Mouse (Mus musculus): ENCODE data around the gene Gemin5. TPM values are rescaled to one million over a fixed set of nuclear protein-coding genes. Genes with fewer than 3 reads are reported as not detected.

The Gemin5 gene
- total RNA-seq, 2 experiments from 2014 or later, result 21.1 to 32.0 TPM

Other genes with a start within 250 kb of the Gemin5 start
- 100 to 1,000 TPM; 102 to 112 TPM for gene Larp1, start 159.5 kb downstream of the Gemin5 start, total RNA-seq (2021)
- 1 to 10 TPM in 1 of 2 experiments, not detected in 1; 1.0 TPM for gene Gm12248, start 75.4 kb downstream of the Gemin5 start, total RNA-seq (2021)
- 10 to 100 TPM; 44.0 to 63.7 TPM for gene Cnot8, start 64.4 kb downstream of the Gemin5 start, total RNA-seq (2021)
- gene Mrpl22, start 3.1 kb upstream of the Gemin5 start, total RNA-seq (2021), result 10 to 100 TPM; 72.0 to 75.1 TPM
- gene Igtp, start 31.0 kb upstream of the Gemin5 start, total RNA-seq (2021), result 10 to 100 TPM; 12.8 to 18.9 TPM
- 10 to 100 TPM; 13.7 to 18.8 TPM for gene Irgm2, start 31.1 kb upstream of the Gemin5 start, total RNA-seq (2021)
- not detected for gene 4930438A08Rik, start 106.3 kb upstream of the Gemin5 start, total RNA-seq (2021)
- gene Zfp692, start 138.5 kb upstream of the Gemin5 start, total RNA-seq (2021), result 10 to 100 TPM in 1 of 2 experiments, 1 to 10 TPM in 1; 7.7 to 10.9 TPM
- gene Zfp672, start 161.8 kb upstream of the Gemin5 start, total RNA-seq (2021), result 10 to 100 TPM; 44.9 to 48.9 TPM
- 10 to 100 TPM; 36.7 to 51.5 TPM for gene Sh3bp5l, start 162.2 kb upstream of the Gemin5 start, total RNA-seq (2021)
- gene Lypd8, start 210.5 kb upstream of the Gemin5 start, total RNA-seq (2021), result not detected

All from adrenal gland, postnatal 36 days (tissue).